Mouse (Mus musculus) bone marrow macrophage, adult 2 months (primary cell): ENCODE results near the gene Pold4.

ENCODE experiments used
- CTCF ChIP-seq: IDR thresholded peaks from 2 replicates; pipeline ENCODE4 v1.5.1; 2012; ENCODE audit warnings: low read depth, mild to moderate bottlenecking, low read length, moderate library complexity
- POLR2A ChIP-seq: IDR thresholded peaks from 2 replicates; pipeline ENCODE4 v1.6.1; 2012; ENCODE audit warnings: mild to moderate bottlenecking, low read depth, low read length, borderline replicate concordance

DNA sequence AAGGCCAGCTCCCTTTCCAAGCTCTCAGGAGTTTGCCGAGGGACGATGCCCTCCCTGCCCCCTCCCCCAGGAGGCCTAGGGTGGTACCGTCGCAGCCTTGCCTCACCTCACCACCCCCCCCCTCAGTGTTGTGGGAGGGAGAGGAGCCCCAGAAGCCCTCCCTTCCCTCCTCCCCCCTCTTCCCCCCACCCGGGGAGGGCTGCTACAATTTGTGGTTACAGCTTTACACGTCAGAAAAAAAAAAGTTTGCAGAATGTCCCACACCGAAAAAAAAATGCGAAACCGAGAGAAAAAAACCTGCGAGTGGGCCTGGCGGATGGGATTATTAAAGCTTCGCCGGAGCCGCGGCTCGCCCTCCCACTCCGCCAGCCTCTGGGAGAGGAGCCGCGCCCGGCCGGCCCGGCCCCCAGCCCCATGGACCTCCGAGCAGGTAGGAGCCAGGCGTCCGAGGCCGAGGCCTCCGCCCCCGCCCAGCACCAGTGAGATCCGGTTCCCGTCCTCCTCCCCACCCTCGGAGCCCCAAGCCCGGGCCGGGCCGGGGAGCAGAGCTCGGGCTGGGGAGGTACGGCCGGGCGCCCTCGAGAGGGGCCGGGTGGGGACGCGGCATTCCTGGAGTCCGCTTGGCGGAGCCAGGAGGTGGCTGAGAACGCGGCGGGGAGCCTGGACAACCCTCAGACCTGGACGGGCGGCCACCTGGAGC, 17.5 kb upstream of the Pold4 start, which contains the start of the genes Clcf1 and AC109138.7:
- TF ChIP-seq CTCF (no peak), POLR2A (no peak)
